Mouse (Mus musculus): ENCODE data around the gene Sec24b.

Gene Sec24b

GRCm38 (mm10) chr3:130061281-130061680, at the start of gene Sec24b:
Gene Sec24b, minus strand, starts transcription at chr3:130061553.
- DNase-seq (ENCODE audit: extremely low spot score, low read depth, low spot score) = no peak

- no peak for DNase-seq (ENCODE audit: extremely low spot score, low read depth, low spot score)
These were observed 43.1 kb upstream of the Sec24b start for GRCm38 (mm10) chr3:130104471-130104870.

DNA sequence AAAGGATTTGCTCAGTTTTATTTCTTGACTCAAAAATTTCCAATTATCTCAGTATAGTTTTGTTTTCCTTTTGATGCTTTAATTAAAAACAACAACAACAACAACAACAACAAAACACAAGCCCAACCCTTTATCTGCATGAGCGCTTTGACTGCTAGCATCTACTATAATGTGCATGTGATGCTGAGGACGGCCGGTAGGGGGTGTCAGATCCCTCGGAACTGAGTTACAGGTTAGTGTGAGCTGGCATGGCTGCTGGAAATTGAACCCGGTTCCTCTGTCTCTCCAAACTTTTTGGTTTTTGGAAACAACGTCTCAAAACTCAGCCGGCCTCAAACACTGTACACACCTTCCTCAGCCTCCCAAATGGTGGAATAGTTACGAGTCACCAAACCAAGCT, 42.1 kb upstream of the Sec24b start:
- DNase-seq (ENCODE audit: extremely low spot score, low read depth, low spot score) = no peak

DNA sequence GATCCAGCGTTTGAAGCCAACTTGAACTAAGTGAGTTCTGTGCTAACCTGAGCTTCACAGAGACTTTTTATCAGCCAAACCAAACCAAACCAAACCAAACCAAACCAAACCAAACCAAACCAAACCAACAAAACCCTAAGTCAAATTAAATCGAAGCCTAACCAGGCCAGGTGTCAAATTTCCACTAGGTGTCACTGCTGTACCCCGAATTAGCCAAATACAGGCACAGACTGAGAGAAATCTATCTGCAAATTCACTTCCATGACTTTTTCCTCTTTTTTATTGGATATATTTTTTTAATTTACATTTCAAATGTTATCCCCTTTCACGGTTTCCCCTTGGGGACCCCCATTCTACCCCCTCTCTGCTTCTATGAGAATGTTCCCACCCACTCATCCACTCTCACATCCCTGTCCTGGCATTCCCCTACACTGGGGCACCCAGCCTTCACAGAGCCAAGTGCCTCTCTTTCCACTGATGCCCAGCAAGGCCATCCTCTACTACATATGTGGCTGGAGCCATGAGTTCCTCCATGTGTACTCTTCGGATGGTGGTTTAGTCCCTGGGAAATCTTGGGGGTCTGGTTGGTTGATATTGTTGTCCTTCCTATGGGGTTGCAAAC, 33.9 kb upstream of the Sec24b start:
- no peak for DNase-seq (ENCODE audit: extremely low spot score, low read depth, low spot score)

- DNase-seq (ENCODE audit: extremely low spot score, low read depth, low spot score) = no peak
These were observed 32.9 kb upstream of the Sec24b start for GRCm38 (mm10) chr3:130094125-130094704.

GRCm38 (mm10) chr3:130090460-130090859, 29.1 kb upstream of the Sec24b start:
- no peak for DNase-seq (ENCODE audit: extremely low spot score, low read depth, low spot score)

DNA sequence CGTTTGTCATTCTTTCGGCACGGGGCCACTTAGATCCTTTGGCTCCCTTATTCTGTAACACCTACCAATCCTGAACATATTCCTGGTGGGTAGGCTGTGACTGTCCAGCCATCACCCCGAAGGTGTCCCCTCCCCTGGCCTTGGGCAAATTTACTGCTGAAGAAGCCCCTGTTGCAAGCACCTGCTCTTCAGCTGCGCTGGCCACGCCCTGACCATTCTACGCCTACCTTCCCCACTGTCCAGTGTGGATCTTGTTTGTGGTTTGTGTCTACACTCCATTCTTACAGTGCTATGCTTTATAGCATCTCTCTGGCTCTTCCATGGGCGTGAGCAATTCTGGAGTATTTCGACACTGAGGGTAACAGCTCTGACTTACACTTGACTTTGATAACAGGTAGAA, 27.3 kb upstream of the Sec24b start:
- DNase-seq (ENCODE audit: extremely low spot score, low read depth, low spot score) = no peak

GRCm38 (mm10) chr3:130087466-130087865, 26.1 kb upstream of the Sec24b start:
- DNase-seq (ENCODE audit: extremely low spot score, low read depth, low spot score) = no peak

DNA sequence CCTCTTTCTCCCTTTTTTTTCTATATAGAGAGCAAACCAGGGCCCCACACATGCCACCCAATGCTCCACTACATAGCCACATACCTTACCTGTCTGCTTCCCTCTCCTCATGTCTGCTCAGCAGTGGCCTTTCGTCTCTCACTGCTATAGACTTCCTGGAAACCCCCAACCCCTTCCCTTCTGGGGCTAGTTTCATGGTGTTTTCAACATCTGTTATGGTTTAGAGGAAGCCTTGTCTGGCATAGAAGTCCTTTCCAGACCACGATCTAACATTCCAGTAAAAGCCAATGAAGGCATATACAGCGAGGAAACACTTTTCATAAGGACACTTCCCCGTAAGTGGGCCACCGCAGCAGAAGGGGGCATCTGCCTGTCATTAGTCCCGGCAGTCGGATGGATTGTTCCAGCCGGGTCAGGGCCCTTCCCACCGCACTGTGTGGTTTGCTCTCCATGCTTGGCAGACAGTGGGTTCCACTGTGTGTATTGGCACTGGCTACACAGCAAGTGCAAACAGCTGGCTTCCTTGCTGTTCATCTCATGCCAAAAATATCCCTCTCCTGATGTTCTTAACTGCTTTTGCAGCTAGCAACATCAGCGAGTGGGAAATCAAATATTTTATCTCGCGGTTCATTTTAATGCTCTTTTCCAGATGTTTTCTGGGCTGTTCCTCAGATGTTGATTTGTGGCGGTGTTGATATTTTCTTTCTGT, 25.2 kb upstream of the Sec24b start:
- DNase-seq (ENCODE audit: extremely low spot score, low read depth, low spot score) = no peak

- no peak for DNase-seq (ENCODE audit: extremely low spot score, low read depth, low spot score)
These were observed 22.0 kb upstream of the Sec24b start for GRCm38 (mm10) chr3:130083312-130083711.

GRCm38 (mm10) chr3:130080666-130081065, 19.3 kb upstream of the Sec24b start:
- DNase-seq (ENCODE audit: extremely low spot score, low read depth, low spot score) = no peak

DNA sequence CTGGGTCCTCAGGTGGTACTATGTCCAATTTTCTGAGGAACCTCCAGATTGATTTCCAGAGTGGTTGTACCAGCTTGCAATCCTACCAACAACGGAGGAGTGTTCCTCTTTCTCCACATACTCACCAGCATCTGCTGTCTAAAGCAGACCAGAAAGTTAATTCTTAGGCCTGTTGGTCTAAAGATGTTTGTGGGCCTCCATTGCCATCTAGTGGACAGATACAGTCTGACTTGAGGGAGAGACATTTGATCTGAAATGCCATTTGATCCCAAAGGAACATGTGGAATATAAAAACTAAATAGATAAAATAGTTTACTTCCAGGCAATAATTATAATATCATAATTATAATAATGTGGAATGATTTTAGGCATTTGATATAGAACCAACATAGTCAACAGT, 18.4 kb upstream of the Sec24b start:
- DNase-seq (ENCODE audit: extremely low spot score, low read depth, low spot score) = peak; percentile 79

DNA sequence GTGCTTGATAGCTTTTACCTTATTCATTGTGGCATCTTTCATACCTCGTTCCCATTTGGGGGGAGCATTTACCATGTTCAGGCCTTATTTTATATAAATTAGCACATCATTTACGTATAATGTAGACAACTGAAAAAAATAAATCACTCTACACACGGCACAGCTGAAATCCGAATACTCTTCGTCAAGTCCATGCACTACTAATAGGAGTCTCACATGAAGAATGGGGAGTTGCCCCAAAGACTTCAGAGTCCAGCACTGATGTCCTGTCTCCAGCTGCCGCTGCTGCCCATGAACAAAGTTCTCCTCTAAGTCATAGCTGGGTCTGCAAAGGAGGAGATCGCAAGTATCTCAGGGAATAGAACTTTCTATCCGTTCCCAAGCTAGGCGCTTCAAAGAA, 15.9 kb upstream of the Sec24b start:
- no peak for DNase-seq (ENCODE audit: extremely low spot score, low read depth, low spot score)

- no peak for DNase-seq (ENCODE audit: extremely low spot score, low read depth, low spot score)
These were observed 14.4 kb upstream of the Sec24b start for GRCm38 (mm10) chr3:130075746-130076145.

- DNase-seq (ENCODE audit: extremely low spot score, low read depth, low spot score) = no peak
These were observed 11.7 kb upstream of the Sec24b start for GRCm38 (mm10) chr3:130073085-130073484.

DNA sequence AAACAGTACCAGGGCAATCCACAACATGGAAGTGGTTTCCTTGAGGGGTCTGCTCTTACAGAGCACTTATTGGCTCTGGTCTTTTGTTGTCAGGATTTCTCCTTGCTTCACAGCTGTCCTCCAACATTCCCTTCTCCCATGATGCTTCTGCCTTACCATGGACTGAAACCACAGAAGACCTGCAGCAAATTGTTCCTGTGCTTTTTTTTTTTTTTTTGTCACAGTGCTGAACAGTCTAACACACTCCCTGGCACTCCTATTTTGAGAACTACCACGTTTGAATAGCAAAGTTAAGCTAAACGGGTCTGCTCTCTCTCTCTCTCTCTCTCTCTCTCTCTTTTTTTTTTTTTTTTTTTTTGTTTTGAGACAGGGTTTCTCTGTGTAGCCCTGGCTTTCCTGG, 10.6 kb upstream of the Sec24b start:
- no peak for DNase-seq (ENCODE audit: extremely low spot score, low read depth, low spot score)

DNA sequence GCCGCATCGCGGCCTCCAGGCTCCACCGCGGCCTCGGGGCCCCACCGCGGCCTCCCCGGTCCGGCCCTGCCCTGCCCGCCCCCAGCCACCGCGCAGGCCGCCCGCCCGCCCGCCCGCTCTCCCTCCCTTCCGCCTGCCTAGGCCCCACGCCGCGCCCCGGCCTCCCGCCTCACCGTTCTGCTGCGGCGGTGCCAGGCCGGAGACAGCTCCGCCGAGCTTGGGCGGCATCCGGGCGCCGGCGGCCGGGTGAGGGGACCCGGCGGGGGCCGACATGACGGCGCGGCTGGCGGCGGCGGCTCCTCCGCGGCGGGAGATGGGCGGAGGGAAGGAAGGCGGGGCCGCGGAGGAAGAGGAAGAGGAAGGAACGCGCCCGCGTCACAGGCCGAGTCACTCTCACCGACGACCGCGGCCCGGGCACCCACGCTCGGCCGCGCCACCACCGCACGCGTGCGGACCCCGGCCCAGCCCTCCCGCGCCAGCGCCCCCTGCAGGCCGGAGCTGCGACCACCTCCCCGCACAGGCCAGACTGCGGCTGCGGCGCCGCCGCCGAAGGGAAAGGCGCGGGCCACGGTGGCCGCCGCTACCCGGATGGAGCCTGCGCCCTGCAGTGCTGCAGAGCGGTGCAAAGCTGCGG, 840 bp downstream of the Sec24b start:
- DNase-seq (ENCODE audit: extremely low spot score, low read depth, low spot score) = no peak

- no peak for DNase-seq (ENCODE audit: extremely low spot score, low read depth, low spot score)
These were observed 1.5 kb downstream of the Sec24b start for GRCm38 (mm10) chr3:130059805-130060395.

- DNase-seq (ENCODE audit: extremely low spot score, low read depth, low spot score) = no peak
These were observed 2.9 kb downstream of the Sec24b start for GRCm38 (mm10) chr3:130058488-130058887.

DNA sequence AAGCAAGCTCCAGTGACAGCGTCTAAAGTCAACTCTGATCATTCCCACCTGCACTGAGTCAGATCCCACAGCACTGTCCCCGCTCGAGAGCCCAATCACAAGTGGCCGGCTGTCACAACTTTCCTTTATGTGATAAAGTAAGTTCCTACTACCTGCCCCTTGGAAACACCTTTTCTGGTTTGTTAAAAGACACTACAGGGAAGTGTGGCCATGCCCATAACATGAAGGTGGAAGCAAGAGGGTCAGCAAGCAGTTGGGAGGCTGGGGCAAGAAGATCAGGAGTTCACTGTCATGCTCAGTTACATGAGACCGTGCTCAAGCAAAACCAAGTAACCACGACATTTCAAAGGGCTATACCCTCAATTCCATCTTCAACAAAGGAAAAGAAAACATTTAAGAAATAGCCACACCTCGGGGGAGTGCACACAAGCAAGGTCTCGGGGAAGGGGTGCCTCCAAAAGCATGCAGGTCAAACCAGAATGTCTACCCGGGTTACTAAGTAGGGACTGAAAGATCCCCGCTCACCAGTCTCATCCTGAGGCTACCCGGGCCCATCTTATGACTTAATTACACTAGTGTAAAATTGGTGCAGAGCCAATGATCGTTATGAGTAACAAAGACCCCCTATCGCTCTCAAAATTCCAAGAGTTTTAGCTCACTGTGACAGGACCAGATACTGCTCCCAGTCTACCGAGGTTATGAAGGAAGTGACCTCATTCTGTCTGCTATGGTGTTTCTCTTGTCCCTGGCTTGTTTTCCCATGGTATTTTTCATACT, 3.6 kb downstream of the Sec24b start:
- no peak for DNase-seq (ENCODE audit: extremely low spot score, low read depth, low spot score)

All from hindlimb bud, embryonic 11.5 days (tissue).